In genomic region chr4:42950065-42950558, GRCm38 (mm10) we compare ENCODE assay signal across 8 mouse cellular contexts. TPM values are rescaled to one million over a fixed set of nuclear protein-coding genes. Genes with fewer than 3 reads are reported as not detected.
DNase-seq lines count a peak whose midpoint lies in the region; ATAC-seq and TF ChIP-seq lines count a peak whose summit lies in the region.

No protein-coding gene starts in this region.

- peaks cover 12% of the 10 kb centered on the region for H3K4me1 ChIP-seq in erythroblast, embryonic 14.5 days (ENCODE audit: control insufficient read depth)
- H3K4me1 ChIP-seq in limb, embryonic 13.5 days: peaks cover 42% of the 10 kb centered on the region
- peaks cover 69% of the 10 kb centered on the region for H3K4me1 ChIP-seq in midbrain, embryonic 16.5 days (ENCODE audit: control insufficient read depth, insufficient read depth, low read length)
- peaks cover 4% of the 10 kb centered on the region; the same call in 1 of the 2 replicates for H3K4me1 ChIP-seq in spleen, adult 2 months (ENCODE audit: control insufficient read depth, insufficient read depth, insufficient read length)

- 1% methylated on average over 17 of the region's 27 CpGs for WGBS in limb, embryonic 13.5 days
- 0% methylated on average over 24 of the region's 27 CpGs for WGBS in midbrain, embryonic 16.5 days
- WGBS in spleen, adult 2 months: 4% methylated on average over 21 of the region's 27 CpGs

- peak overlapping the region; percentile 59 for H3K4me3 ChIP-seq in erythroblast, embryonic 14.5 days (replicated peaks)
- peak overlapping the region; percentile 76 for H3K4me3 ChIP-seq in limb, embryonic 13.5 days
- H3K4me3 ChIP-seq in midbrain, embryonic 16.5 days (ENCODE audit: low read depth, low read length): peak overlapping the region; percentile 79
- H3K4me3 ChIP-seq in spleen, adult 2 months (ENCODE audit: extremely low read depth, insufficient read depth, insufficient read length): peak overlapping the region; percentile 79

- no peak for TF ChIP-seq POLR2A in spleen, adult 2 months (IDR thresholded peaks at IDR 0.05; ENCODE audit: low read depth, low read length)

- no peak for ATAC-seq in erythroblast, adult 5-6 weeks (replicated peaks; ENCODE audit: low FRiP score, poor library complexity, severe bottlenecking)
- peak; percentile 46 for ATAC-seq in granulocyte monocyte progenitor cell, adult 5-6 weeks (replicated peaks; ENCODE audit: poor library complexity, severe bottlenecking)
- ATAC-seq in limb, embryonic 13.5 days (ENCODE audit: low FRiP score, low read depth): peak; percentile 81
- ATAC-seq in midbrain, embryonic 16.5 days: peak; percentile 64

- H3K9ac ChIP-seq in limb, embryonic 13.5 days: peak overlapping the region; percentile 86
- peak overlapping the region; percentile 96 for H3K9ac ChIP-seq in midbrain, embryonic 16.5 days (ENCODE audit: low read depth, low read length)

- peaks cover 51% of the 10 kb centered on the region for H3K27me3 ChIP-seq in erythroblast, embryonic 14.5 days (ENCODE audit: control insufficient read depth)
- peaks cover 23% of the 10 kb centered on the region for H3K27me3 ChIP-seq in limb, embryonic 13.5 days
- H3K27me3 ChIP-seq in midbrain, embryonic 16.5 days (ENCODE audit: control insufficient read depth, insufficient read depth, low read depth, low read length): no peaks in the 10 kb centered on the region
- no peaks in the 10 kb centered on the region for H3K27me3 ChIP-seq in spleen, adult 2 months (ENCODE audit: control insufficient read depth, insufficient read depth, low read length)

- peak overlapping the region; percentile 81 for H3K4me2 ChIP-seq in limb, embryonic 13.5 days (replicated peaks)
- peak overlapping the region; percentile 86 for H3K4me2 ChIP-seq in midbrain, embryonic 16.5 days (ENCODE audit: low read length)

- H3K27ac ChIP-seq in limb, embryonic 13.5 days: peak overlapping the region; percentile 84
- peak overlapping the region; percentile 95 for H3K27ac ChIP-seq in midbrain, embryonic 16.5 days (ENCODE audit: low read length)
- peak overlapping the region; percentile 91 for H3K27ac ChIP-seq in spleen, adult 2 months (ENCODE audit: insufficient read depth, low read length)

- no peak for TF ChIP-seq CTCF in spleen, adult 2 months (IDR thresholded peaks at IDR 0.05; ENCODE audit: extremely low read depth, insufficient read depth, insufficient read length, insufficient replicate concordance)

- H3K9me3 ChIP-seq in erythroblast, embryonic 14.5 days (ENCODE audit: control insufficient read depth, low read length): no peaks in the 10 kb centered on the region
- no peaks in the 10 kb centered on the region for H3K9me3 ChIP-seq in limb, embryonic 13.5 days
- H3K9me3 ChIP-seq in midbrain, embryonic 16.5 days (replicated peaks; ENCODE audit: control insufficient read depth, low read length, poor library complexity, severe bottlenecking): no peaks in the 10 kb centered on the region

- peak; percentile 81 for DNase-seq in embryo, embryonic 10 days (ENCODE audit: low spot score)
- DNase-seq in kidney, adult 11 months: peak; percentile 84
- DNase-seq in spleen, adult 2 months (ENCODE audit: low read depth in 1 of 2, low spot score in 2 of 2): peak; percentile 81 to 88

- H3K36me3 ChIP-seq in erythroblast, embryonic 14.5 days (ENCODE audit: control insufficient read depth): no peaks in the 10 kb centered on the region
- peaks cover 7% of the 10 kb centered on the region; the same call in 1 of the 2 replicates for H3K36me3 ChIP-seq in limb, embryonic 13.5 days
- no peaks in the 10 kb centered on the region for H3K36me3 ChIP-seq in midbrain, embryonic 16.5 days (ENCODE audit: control insufficient read depth, insufficient read depth, low read length)
- no peaks in the 10 kb centered on the region for H3K36me3 ChIP-seq in spleen, adult 2 months (ENCODE audit: control insufficient read depth, insufficient read depth, low read length)

RNA-seq across cellular contexts. Expression of gene Dnajb5, which starts 0.5 kb away (rescaled TPM):
- 0.01 TPM in 1 of 2 replicates, not detected in the other for polyA plus RNA-seq in erythroblast, embryonic 14.5 days (2012)
- 7.9 TPM in 1 of 2 replicates, not detected in the other for total RNA-seq in erythroblast, adult 5-6 weeks (2015; ENCODE audit: low replicate concordance)
- 0.14 TPM in 1 of 2 replicates, not detected in the other for total RNA-seq in erythroblast, adult 5-6 weeks (2017; ENCODE audit: low replicate concordance)
- 4.4 and 16.3 TPM in 2 replicates for total RNA-seq in granulocyte monocyte progenitor cell, adult 5-6 weeks (2014; fragmentation: Nextera tagmentation)
- 1.0 and 1.1 TPM in 2 replicates for total RNA-seq in granulocyte monocyte progenitor cell, adult 5-6 weeks (2017)
- 8.9 and 9.0 TPM in 2 replicates for polyA plus RNA-seq in limb, embryonic 13.5 days (2015; fragmentation: Nextera tagmentation; extraction: Ambion mirVana)
- polyA plus RNA-seq in midbrain, embryonic 16.5 days (2015; fragmentation: Nextera tagmentation; extraction: Ambion mirVana): 53.8 and 56.8 TPM in 2 replicates
- polyA plus RNA-seq in spleen, adult 2 months (2012; rRNA removed): 12.2 and 15.1 TPM in 2 replicates

RNA-seq across cellular contexts. Expression of gene 1700022I11Rik, which starts 19.3 kb away (rescaled TPM):
- not detected in 2 replicates for polyA plus RNA-seq in erythroblast, embryonic 14.5 days (2012)
- not detected in 2 replicates for total RNA-seq in erythroblast, adult 5-6 weeks (2015; ENCODE audit: low replicate concordance)
- total RNA-seq in erythroblast, adult 5-6 weeks (2017; ENCODE audit: low replicate concordance): 5.3 TPM in 1 of 2 replicates, not detected in the other
- total RNA-seq in granulocyte monocyte progenitor cell, adult 5-6 weeks (2014; fragmentation: Nextera tagmentation): not detected in 2 replicates
- total RNA-seq in granulocyte monocyte progenitor cell, adult 5-6 weeks (2017): 0.22 and 0.57 TPM in 2 replicates
- polyA plus RNA-seq in limb, embryonic 13.5 days (2015; fragmentation: Nextera tagmentation; extraction: Ambion mirVana): 0.78 and 1.1 TPM in 2 replicates
- 0.43 and 0.57 TPM in 2 replicates for polyA plus RNA-seq in midbrain, embryonic 16.5 days (2015; fragmentation: Nextera tagmentation; extraction: Ambion mirVana)
- not detected in 2 replicates for polyA plus RNA-seq in spleen, adult 2 months (2012; rRNA removed)

RNA-seq across cellular contexts. Expression of gene Phf24, which starts 33.7 kb away (rescaled TPM):
- polyA plus RNA-seq in erythroblast, embryonic 14.5 days (2012): not detected in 2 replicates
- total RNA-seq in erythroblast, adult 5-6 weeks (2015; ENCODE audit: low replicate concordance): not detected in 2 replicates
- total RNA-seq in erythroblast, adult 5-6 weeks (2017; ENCODE audit: low replicate concordance): 1.7 and 5.8 TPM in 2 replicates
- 0.11 and 0.21 TPM in 2 replicates for total RNA-seq in granulocyte monocyte progenitor cell, adult 5-6 weeks (2014; fragmentation: Nextera tagmentation)
- total RNA-seq in granulocyte monocyte progenitor cell, adult 5-6 weeks (2017): 0.04 and 1.0 TPM in 2 replicates
- polyA plus RNA-seq in limb, embryonic 13.5 days (2015; fragmentation: Nextera tagmentation; extraction: Ambion mirVana): 0.79 and 0.94 TPM in 2 replicates
- 44.1 and 45.8 TPM in 2 replicates for polyA plus RNA-seq in midbrain, embryonic 16.5 days (2015; fragmentation: Nextera tagmentation; extraction: Ambion mirVana)
- 1.1 and 1.5 TPM in 2 replicates for polyA plus RNA-seq in spleen, adult 2 months (2012; rRNA removed)

RNA-seq across cellular contexts. Expression of gene Vcp, which starts 50.2 kb away (rescaled TPM):
- 5.6 and 6.3 TPM in 2 replicates for polyA plus RNA-seq in erythroblast, embryonic 14.5 days (2012)
- total RNA-seq in erythroblast, adult 5-6 weeks (2015; ENCODE audit: low replicate concordance): 71.9 and 85.5 TPM in 2 replicates
- total RNA-seq in erythroblast, adult 5-6 weeks (2017; ENCODE audit: low replicate concordance): 149 and 153 TPM in 2 replicates
- 207 and 209 TPM in 2 replicates for total RNA-seq in granulocyte monocyte progenitor cell, adult 5-6 weeks (2014; fragmentation: Nextera tagmentation)
- 303 and 304 TPM in 2 replicates for total RNA-seq in granulocyte monocyte progenitor cell, adult 5-6 weeks (2017)
- polyA plus RNA-seq in limb, embryonic 13.5 days (2015; fragmentation: Nextera tagmentation; extraction: Ambion mirVana): 598 and 608 TPM in 2 replicates
- 498 and 509 TPM in 2 replicates for polyA plus RNA-seq in midbrain, embryonic 16.5 days (2015; fragmentation: Nextera tagmentation; extraction: Ambion mirVana)
- 68.4 and 76.1 TPM in 2 replicates for polyA plus RNA-seq in spleen, adult 2 months (2012; rRNA removed)

Comparison
In these comparisons a context has a peak if more than half of its experiments do, and no peak if none do; other contexts are left out.
1. RNA of gene Phf24, which starts 33.7 kb away (polyA plus RNA-seq): 44.1 to 45.8 TPM in midbrain, embryonic 16.5 days; 1.1 to 1.5 TPM in spleen, adult 2 months, 0.79 to 0.94 TPM in limb, embryonic 13.5 days and not detected in erythroblast, embryonic 14.5 days; every median in the first group is over 10 times any median in the second.
2. Peak in every context shown above with its lines, with median percentiles within 50 percentile points of each other: H3K4me3 ChIP-seq, DNase-seq and H3K27ac ChIP-seq.